Mouse (Mus musculus) ovary, postnatal 36 days (tissue): Measurements from ENCODE around the gene Tas2r143.

Source experiments
- DNase-seq: peaks from one replicate; pipeline ENCODE4 v3.0.0; 2022; ENCODE audit warnings: low spot score, mixed read lengths

Tas2r143 gene

DNA sequence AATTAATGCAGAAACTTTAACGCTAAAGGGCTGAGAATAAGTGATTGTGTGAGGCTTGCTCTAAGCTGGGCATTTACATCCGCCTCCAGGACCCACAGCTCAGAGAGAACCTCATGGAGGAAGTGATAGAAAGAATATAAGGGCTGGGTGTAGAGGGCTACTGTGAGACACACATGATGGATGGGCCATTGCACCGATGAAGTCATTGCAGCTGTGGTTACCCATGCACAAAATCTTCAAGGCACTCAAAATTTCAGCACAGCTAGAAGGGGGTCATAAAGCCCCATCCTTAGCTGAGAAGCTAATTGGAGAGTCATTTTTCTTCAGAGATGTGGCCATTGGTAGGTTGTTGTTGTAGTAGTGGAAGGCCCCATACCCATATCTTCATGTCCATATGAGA is 1.8 kb upstream of the Tas2r143 start:
- DNase-seq = no peak

- no peak for DNase-seq
These were observed 1.0 kb upstream of the Tas2r143 start for GRCm38 (mm10) chr6:42398998-42399397.

- no peak for DNase-seq
These were observed 5.1 kb downstream of the Tas2r143 start, which contains the start of gene Tas2r135 for GRCm38 (mm10) chr6:42405134-42405533. Gene Tas2r135, plus strand, starts transcription at chr6:42405434.

DNA sequence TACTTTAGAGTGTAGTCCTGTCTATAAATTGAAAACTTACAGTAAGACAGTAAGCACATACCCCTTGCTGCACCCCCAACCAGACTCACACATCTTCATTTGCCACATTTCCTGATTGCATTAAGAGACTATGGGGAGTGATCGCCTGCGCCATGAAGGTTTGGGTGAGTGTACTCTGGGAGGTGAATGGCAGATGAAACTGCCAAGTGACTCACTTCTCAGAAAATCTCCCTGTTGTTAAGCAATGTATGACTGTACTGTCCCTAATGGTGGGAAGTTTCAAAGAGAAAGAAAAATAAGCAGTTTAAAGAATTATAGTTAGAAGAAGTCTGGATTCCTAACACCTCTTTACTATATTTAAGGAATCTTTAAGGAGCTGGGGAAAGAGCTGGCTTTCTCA is 19.4 kb downstream of the Tas2r143 start:
- DNase-seq = no peak

DNA sequence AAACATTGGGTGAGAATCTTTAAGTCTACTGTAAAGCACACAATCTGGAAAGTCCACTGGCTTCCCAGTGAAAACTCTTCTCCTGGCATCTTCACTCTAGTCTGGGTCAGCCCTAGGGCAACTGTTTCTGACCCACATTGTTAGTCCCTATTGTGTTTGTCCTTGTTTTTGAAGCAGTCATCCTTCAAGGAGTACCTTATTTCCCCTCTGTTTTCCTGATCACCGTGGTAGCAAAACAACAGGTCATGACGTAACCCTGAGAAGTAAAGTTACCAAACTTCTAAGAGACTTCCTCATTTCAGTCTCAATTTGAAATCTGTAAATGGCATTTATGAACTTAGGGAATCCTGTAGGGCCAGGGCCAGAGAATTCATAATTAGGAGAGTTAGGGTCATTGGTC is 21.4 kb downstream of the Tas2r143 start:
- no peak for DNase-seq

GRCm38 (mm10) chr6:42424472-42424871 is 24.4 kb downstream of the Tas2r143 start:
- no peak for DNase-seq

- DNase-seq = no peak
These were observed 26.3 kb downstream of the Tas2r143 start for GRCm38 (mm10) chr6:42426337-42426736.

- DNase-seq = no peak
These were observed 33.5 kb downstream of the Tas2r143 start for GRCm38 (mm10) chr6:42433554-42433953.

DNA sequence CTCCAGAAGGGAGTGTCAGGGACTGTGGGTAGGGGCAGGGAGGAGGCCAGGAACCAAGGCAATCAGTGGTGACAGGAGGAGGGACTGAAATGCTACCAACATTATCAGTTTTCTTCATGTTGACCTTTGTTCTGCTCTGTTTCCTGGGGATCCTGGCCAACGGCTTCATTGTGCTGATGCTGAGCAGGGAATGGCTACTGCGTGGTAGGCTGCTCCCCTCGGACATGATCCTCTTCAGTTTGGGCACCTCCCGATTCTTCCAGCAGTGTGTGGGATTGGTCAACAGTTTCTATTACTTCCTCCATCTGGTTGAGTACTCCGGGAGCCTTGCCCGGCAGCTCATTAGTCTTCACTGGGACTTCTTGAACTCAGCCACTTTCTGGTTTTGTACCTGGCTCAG is 34.4 kb downstream of the Tas2r143 start, which contains the start of gene Tas2r126:
Gene Tas2r126 (plus strand): TSS at position 90 of the 400 bp plus-strand sequence.
- peak; percentile 5 for DNase-seq

GRCm38 (mm10) chr6:42435490-42435889 is 35.5 kb downstream of the Tas2r143 start:
- DNase-seq = no peak

DNA sequence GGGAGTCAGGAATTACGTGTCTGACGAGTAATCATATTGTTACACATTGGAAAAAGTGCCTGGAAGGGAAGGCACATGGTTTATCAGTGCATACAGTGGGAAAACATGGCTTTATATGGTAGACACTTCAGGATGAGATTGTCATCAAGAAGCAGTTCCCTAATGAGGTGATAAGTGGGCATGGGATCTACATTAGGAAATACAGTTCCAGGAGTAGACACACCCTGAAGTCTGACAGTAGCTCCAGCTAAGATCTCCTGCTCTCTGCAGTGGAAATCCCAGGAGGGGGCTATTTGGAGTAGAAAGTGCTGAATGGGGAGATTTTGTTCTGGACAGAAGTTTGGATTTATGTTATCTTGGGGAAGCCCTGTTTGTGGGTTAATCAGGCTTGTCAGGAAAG is 41.4 kb downstream of the Tas2r143 start:
- no peak for DNase-seq

DNA sequence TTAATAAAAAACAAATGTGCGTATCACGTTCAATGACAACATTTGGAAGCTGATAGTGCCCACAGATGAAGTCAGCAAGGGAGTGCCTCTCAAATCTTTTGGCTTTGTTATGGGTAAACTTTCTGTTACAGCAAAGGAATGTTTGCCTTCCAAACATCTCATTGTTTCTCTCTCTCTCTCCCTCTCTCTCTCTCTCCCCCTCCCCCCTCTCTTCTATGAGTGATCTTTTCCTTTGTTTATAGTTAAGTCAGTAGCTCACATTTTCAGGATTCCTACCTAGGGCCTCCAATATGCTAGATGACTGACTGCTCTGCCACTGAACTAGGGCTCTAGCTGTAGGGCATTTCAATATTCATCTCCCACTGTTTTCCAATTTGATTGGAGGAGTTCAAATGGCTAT is 44.5 kb downstream of the Tas2r143 start:
- no peak for DNase-seq

DNA sequence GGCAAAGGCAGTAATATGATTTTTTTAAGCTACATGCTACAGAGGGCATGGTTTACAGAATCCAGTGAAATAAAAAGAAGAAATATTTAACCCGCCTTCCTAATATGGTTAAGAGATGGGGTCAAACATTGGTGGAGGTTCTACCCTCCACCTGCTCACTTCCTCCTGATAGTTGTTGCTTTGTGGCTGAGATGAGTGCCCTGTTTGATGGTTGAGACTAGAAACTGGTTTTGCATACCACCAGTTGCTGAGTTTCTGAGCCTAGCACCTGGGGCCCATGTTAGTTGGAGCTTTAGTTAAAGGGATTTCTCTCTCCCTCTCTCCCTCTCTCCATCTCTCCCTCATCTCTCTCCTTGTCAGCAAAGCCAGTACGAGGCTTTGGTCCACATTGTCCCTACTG is 47.3 kb downstream of the Tas2r143 start:
- no peak for DNase-seq
